Mouse (Mus musculus): Measurements from ENCODE around the gene Capn11. TPM values are rescaled to one million over a fixed set of nuclear protein-coding genes. Genes with fewer than 3 reads are reported as not detected.

The Capn11 gene
- polyA plus RNA-seq, 1 experiment from 2014 or later, result 1.2 TPM

- no peak overlapping the region for H3K4me2 ChIP-seq
- 0 out of 2 replicates have a peak, but pooled peaks cover 6% of the 10 kb centered on the region for H3K36me3 ChIP-seq (replicated peaks)
- 83% methylated on average over 18 of the region's 18 CpGs for WGBS
- H3K27me3 ChIP-seq (replicated peaks), result no peaks in the 10 kb centered on the region
- no peak overlapping the region for H3K9ac ChIP-seq
- H3K27ac ChIP-seq, result no peak overlapping the region
- H3K4me3 ChIP-seq, result no peak overlapping the region
- H3K9me3 ChIP-seq, result no peaks in the 10 kb centered on the region
- ATAC-seq (replicated peaks), result no peak
- no peaks in the 10 kb centered on the region for H3K4me1 ChIP-seq
Measured at GRCm38 (mm10) chr17:45693812-45694565, 34.9 kb upstream of the Capn11 start.

DNA sequence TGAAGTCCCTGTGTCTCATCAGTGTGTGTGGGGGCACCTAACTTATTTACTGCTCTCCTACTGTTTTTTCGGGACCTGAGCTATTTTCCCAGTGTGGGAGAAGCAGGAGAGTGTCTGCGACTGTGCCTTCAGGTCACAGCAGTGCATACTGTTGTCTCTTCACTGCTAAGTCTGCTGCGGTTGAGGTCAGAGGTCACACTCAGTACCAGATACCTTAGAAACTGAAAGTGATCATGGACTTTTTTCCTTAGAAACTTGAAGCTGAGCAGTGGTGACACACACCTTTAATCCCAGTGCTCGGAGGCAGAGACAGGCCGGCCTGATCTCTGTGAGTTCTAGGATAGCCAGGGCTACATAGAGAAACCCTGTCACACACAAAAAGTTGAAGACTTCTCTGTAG is 33.0 kb upstream of the Capn11 start:
- ATAC-seq (replicated peaks), result no peak
- H3K36me3 ChIP-seq (replicated peaks), result no peaks in the 10 kb centered on the region
- no peak overlapping the region for H3K4me2 ChIP-seq
- H3K27ac ChIP-seq, result no peak overlapping the region
- WGBS, result 81% methylated on average over 5 of the region's 5 CpGs
- no peaks in the 10 kb centered on the region for H3K27me3 ChIP-seq (replicated peaks)
- H3K4me1 ChIP-seq, result peaks cover 8% of the 10 kb centered on the region
- no peak overlapping the region for H3K9ac ChIP-seq
- H3K9me3 ChIP-seq, result no peaks in the 10 kb centered on the region
- no peak overlapping the region for H3K4me3 ChIP-seq

DNA sequence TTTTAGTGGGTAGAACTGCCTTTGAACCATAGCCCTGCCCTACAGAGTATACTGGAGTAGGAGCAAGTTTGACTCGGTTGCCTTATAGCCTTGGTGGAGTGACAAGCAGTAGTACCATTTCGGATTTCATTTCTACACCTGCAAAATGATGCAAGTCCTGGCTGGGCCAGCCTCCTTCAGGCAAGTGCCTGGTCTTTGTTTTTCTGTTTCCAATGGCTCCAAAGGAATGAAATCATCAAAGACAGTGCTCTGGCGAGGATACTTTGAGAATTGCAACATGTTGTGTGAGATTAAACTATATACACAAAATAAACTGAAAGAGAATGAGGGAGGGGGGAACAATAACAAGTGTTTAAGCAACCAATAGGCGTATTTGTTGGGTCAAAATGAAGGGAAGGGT is 30.9 kb upstream of the Capn11 start:
- H3K4me3 ChIP-seq, result no peak overlapping the region
- 94% methylated on average over 4 of the region's 4 CpGs for WGBS
- no peak overlapping the region for H3K27ac ChIP-seq
- peaks cover 13% of the 10 kb centered on the region for H3K4me1 ChIP-seq
- no peaks in the 10 kb centered on the region for H3K27me3 ChIP-seq (replicated peaks)
- H3K9ac ChIP-seq, result no peak overlapping the region
- no peaks in the 10 kb centered on the region for H3K9me3 ChIP-seq
- ATAC-seq (replicated peaks), result no peak
- H3K4me2 ChIP-seq, result no peak overlapping the region
- H3K36me3 ChIP-seq (replicated peaks), result no peaks in the 10 kb centered on the region

- no peaks in the 10 kb centered on the region for H3K27me3 ChIP-seq (replicated peaks)
- peaks cover 21% of the 10 kb centered on the region for H3K4me1 ChIP-seq
- no peak overlapping the region for H3K4me2 ChIP-seq
- no peak overlapping the region for H3K27ac ChIP-seq
- no peak overlapping the region for H3K4me3 ChIP-seq
- H3K36me3 ChIP-seq (replicated peaks), result no peaks in the 10 kb centered on the region
- 92% methylated on average over 9 of the region's 9 CpGs for WGBS
- H3K9me3 ChIP-seq, result no peaks in the 10 kb centered on the region
- no peak for ATAC-seq (replicated peaks)
- no peak overlapping the region for H3K9ac ChIP-seq
Measured at GRCm38 (mm10) chr17:45689120-45689519, 30.0 kb upstream of the Capn11 start.

DNA sequence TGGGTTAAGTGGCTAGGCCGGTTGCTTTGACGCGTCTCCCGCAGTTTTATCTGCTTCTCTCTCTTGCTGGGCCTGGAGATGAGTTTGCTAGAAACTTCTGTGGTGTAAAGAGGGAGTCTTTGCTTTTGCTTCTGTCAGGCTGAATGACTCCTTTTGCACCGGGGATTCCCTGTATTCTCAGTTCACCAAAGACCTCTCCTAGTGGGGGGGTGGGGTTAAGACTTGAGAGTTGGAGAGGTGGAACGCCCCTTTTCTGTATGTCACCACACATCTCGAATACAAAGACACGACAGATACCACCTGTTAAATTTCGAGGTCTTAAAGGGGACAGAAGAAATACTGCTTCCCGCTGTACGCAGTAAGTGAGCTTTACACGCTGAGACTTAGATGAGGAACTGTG is 27.6 kb upstream of the Capn11 start, which contains the start of gene Tmem63b:
Gene Tmem63b (minus strand): TSS at position 190 of the 400 bp plus-strand sequence.
- no peaks in the 10 kb centered on the region for H3K9me3 ChIP-seq
- ATAC-seq (replicated peaks), result no peak
- no peaks in the 10 kb centered on the region for H3K36me3 ChIP-seq (replicated peaks)

DNA sequence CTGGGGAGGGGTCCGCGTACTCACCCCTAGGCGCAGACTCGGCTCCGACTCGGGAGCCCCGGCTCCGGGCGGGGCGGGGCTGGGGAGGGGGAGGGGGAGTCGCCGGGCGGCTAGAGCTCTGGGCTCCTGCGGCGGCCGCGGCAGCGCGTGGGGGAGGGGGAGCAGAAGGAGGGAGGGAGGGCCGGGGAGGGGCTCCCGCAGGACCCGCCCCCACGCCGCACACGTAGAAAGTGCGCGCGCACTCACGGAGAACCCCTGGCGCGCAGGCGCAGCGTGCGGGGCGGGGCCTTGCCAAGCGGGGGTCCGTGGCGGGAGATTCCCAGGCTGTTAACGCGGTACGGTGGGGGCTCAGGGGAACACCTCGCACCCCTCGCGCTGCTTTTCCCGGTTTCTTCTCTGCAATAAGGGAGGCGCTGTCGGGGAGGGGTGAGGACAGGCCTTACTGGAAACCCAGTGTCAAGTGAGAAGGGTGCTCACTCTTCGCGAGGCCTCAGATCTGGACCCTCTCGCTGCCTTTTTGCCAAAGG is 27.0 kb upstream of the Capn11 start, which contains the start of gene Mrpl14:
Gene Mrpl14 (plus strand): TSS at position 230 of the 527 bp plus-strand sequence.
- Histone ChIP-seq H3K27me3 (replicated peaks) (no peaks in the 10 kb centered on the region), H3K4me3 (peak within 1 kb of the TSS; percentile 99), H3K9me3 (no peaks in the 10 kb centered on the region), H3K9ac (peak within 1 kb of the TSS; percentile 95), H3K4me2 (peak within 1 kb of the TSS; percentile 79), H3K36me3 (replicated peaks) (no peaks in the 10 kb centered on the region), H3K4me1 (peaks cover 35% of the 10 kb centered on the region), H3K27ac (peak within 1 kb of the TSS; percentile 94)
- peak; percentile 84 for ATAC-seq (replicated peaks)
- WGBS, result under 1% methylated on average over 34 of the region's 50 CpGs

More for the DNA sequence above, 27.6 kb upstream of the Capn11 start, which contains the start of gene Tmem63b:
- peak within 1 kb of the TSS; percentile 95 for H3K9ac ChIP-seq
- 9% methylated on average over 12 of the region's 12 CpGs for WGBS
- no peaks in the 10 kb centered on the region for H3K27me3 ChIP-seq (replicated peaks)
- H3K27ac ChIP-seq, result peak within 1 kb of the TSS; percentile 94
- H3K4me3 ChIP-seq, result peak within 1 kb of the TSS; percentile 99
- peaks cover 34% of the 10 kb centered on the region for H3K4me1 ChIP-seq
- H3K4me2 ChIP-seq, result peak within 1 kb of the TSS; percentile 79

DNA sequence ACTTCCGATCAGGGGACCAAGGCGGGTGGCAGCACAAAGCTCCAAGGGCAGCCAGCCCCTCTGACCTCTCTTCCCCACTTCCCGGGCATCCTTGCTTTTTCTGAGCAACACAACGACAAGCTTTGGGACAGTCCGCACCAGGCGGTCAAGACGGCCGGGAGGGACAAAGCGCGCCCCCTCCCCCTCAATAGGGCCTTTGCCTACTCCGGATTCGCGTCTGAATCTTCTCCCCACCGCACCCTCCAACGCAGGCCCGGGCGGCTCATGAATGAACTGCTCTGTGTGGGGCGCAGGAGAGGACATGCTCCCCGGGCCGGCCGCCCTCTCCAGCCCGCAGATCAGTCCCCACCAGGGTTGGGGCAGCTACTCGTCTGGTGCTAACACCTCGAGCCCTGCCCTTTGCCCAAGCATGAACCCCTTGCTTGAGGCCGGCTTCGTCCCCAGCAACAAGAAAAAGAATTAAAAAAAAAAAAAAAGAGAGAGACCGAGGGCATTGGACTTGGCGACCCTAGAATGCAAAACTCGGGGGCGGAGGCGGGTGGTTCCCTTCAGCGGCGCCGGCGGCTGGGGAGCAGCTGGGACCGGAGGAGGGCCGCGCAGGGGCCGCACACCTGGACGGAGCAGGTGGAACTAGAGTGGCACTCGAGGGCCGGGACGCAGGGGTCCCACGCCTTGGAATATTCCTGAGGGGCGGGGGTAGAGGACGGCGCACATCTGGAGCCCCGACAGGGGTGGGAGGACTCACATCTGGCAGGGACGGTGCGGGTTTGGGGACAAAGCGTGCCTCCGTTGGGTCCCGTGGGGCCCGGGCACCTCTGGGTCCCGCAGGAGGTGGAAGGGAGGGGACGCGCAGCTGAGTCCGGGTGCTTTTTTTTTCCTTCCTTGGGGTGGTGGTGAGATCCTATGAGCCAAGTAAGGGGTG is 26.3 kb upstream of the Capn11 start:
- Histone ChIP-seq H3K4me2 (peak overlapping the region; percentile 79), H3K36me3 (replicated peaks) (no peaks in the 10 kb centered on the region), H3K27me3 (replicated peaks) (no peaks in the 10 kb centered on the region), H3K4me3 (peak overlapping the region; percentile 99), H3K9ac (peak overlapping the region; percentile 95), H3K9me3 (no peaks in the 10 kb centered on the region), H3K27ac (peak overlapping the region; percentile 94), H3K4me1 (peaks cover 41% of the 10 kb centered on the region)
- under 1% methylated on average over 56 of the region's 58 CpGs for WGBS
- ATAC-seq (replicated peaks), result peak; percentile 62

DNA sequence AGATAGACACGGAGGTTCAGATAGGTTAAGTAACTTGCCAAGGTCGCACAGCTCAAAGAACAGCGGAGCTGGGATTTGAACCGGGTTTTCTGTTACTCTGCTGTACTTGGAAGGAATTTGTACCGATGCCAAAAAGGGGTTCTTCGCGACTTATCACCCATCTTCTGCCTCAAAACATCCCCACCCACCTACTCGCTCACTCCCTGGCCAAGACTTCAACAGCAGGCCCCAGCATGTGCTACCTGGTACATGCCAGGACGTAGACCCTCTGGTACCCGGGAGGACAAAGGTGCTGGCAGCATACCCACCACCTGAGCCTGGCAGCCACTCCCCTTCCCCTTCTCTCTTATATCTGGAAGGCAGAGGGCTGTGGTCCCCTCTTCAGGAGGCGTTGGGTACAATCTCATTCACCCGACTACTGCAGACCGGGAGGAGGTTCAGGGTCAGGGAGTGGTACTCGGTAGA is 25.6 kb upstream of the Capn11 start:
- H3K4me3 ChIP-seq, result peak overlapping the region; percentile 99
- peak overlapping the region; percentile 95 for H3K9ac ChIP-seq
- peak; percentile 29 for ATAC-seq (replicated peaks)
- no peaks in the 10 kb centered on the region for H3K9me3 ChIP-seq
- peak overlapping the region; percentile 94 for H3K27ac ChIP-seq
- no peaks in the 10 kb centered on the region for H3K36me3 ChIP-seq (replicated peaks)
- peaks cover 41% of the 10 kb centered on the region for H3K4me1 ChIP-seq
- peak overlapping the region; percentile 79 for H3K4me2 ChIP-seq
- 28% methylated on average over 14 of the region's 14 CpGs for WGBS
- no peaks in the 10 kb centered on the region for H3K27me3 ChIP-seq (replicated peaks)

GRCm38 (mm10) chr17:45682843-45683242 is 23.7 kb upstream of the Capn11 start:
- H3K9ac ChIP-seq, result no peak overlapping the region

GRCm38 (mm10) chr17:45681588-45681987 is 22.5 kb upstream of the Capn11 start:
- Histone ChIP-seq H3K9ac (no peak overlapping the region), H3K27ac (no peak overlapping the region), H3K27me3 (replicated peaks) (no peaks in the 10 kb centered on the region), H3K36me3 (replicated peaks) (peaks cover 14% of the 10 kb centered on the region), H3K4me1 (peaks cover 28% of the 10 kb centered on the region), H3K4me3 (no peak overlapping the region), H3K4me2 (no peak overlapping the region), H3K9me3 (no peaks in the 10 kb centered on the region)
- WGBS, result 100% methylated on average over 1 of the region's 1 CpGs
- no peak for ATAC-seq (replicated peaks)

More at GRCm38 (mm10) chr17:45682843-45683242, 23.7 kb upstream of the Capn11 start:
- Histone ChIP-seq H3K27me3 (replicated peaks) (no peaks in the 10 kb centered on the region), H3K4me3 (no peak overlapping the region), H3K9me3 (no peaks in the 10 kb centered on the region), H3K4me2 (no peak overlapping the region), H3K36me3 (replicated peaks) (peaks cover 6% of the 10 kb centered on the region), H3K4me1 (peaks cover 40% of the 10 kb centered on the region), H3K27ac (no peak overlapping the region)
- 97% methylated on average over 4 of the region's 4 CpGs for WGBS
- ATAC-seq (replicated peaks), result no peak

GRCm38 (mm10) chr17:45680391-45680980 is 21.4 kb upstream of the Capn11 start:
- peaks cover 21% of the 10 kb centered on the region for H3K36me3 ChIP-seq (replicated peaks)
- H3K4me3 ChIP-seq, result peak overlapping the region; percentile 11
- WGBS, result 47% methylated on average over 8 of the region's 8 CpGs
- peak; percentile 72 for ATAC-seq (replicated peaks)
- H3K27ac ChIP-seq, result peak overlapping the region; percentile 73
- H3K4me2 ChIP-seq, result peak overlapping the region; percentile 37
- H3K27me3 ChIP-seq (replicated peaks), result no peaks in the 10 kb centered on the region
- peaks cover 28% of the 10 kb centered on the region for H3K4me1 ChIP-seq
- H3K9ac ChIP-seq, result peak overlapping the region; percentile 15
- no peaks in the 10 kb centered on the region for H3K9me3 ChIP-seq

Data from midbrain, embryonic 15.5 days (tissue).